Mouse (Mus musculus): Measurements from ENCODE around the gene Ube2g2.

DNA sequence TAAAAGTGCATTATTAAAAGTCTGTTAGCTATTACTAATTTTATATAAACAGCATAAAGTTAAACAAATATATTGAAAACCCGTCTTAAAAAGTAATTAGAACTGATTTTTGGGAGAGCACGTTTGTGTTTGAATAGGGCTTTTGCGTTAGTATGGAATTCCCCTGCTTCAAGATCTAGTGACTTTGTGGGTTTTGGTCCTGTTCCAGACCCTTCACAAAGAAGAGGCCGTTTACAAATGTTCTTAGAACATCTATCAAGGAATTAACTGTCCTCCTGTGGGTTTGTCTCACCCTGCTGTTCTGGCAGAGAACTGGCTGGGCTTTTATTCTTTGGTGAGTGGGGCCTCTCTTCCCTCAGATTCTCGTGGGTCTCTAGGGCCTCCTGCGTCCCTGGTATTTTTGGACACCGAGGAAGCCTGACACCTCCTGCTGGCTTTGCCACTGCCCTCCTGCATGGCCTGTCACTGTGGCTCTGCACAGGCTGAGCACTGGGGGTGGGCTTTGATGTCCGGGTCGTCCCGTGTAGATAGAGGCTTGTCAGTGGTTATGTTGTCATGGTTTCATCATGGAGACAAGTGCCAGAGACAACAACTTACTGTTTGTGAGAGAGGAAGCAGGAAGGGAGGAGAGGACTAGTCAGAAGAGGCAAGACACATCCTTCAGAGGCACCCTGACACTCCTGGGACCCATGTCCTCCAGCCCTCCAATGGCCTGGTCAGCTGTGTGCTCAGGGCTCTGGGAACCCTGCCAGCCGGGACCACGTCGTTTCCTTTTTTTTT lies 12.6 kb downstream of the Ube2g2 start:
- TF ChIP-seq GATA1 (IDR thresholded peaks at IDR 0.05; ENCODE audit: borderline replicate concordance, low read length) (no peak), FLI1 (IDR thresholded peaks at IDR 0.05; ENCODE audit: low read length) (no peak)

Data from megakaryocyte, embryonic 14.5 days (primary cell).